Mouse (Mus musculus): Measurements from ENCODE around the gene Hoxd13. TPM values are rescaled to one million over a fixed set of nuclear protein-coding genes. Genes with fewer than 3 reads are reported as not detected.

The Hoxd13 gene
- polyA plus RNA-seq, 2 experiments = 54.6 to 109 TPM

- H3K27ac ChIP-seq (replicated peaks; ENCODE audit: low read depth, low read length) = peak overlapping the region; percentile 96
- peak overlapping the region; percentile 57 for H3K4me2 ChIP-seq (replicated peaks; ENCODE audit: low read depth, low read length, severe bottlenecking)
- DNase-seq (ENCODE audit: low spot score) (peak; percentile 15), ATAC-seq (ENCODE audit: low FRiP score, low read depth) (no peak)
- no peaks in the 10 kb centered on the region for H3K9me3 ChIP-seq (ENCODE audit: control insufficient read depth, low read length)
- peaks cover 30% of the 10 kb centered on the region for H3K27me3 ChIP-seq (ENCODE audit: control insufficient read depth, insufficient read depth, low read length)
- H3K4me1 ChIP-seq (ENCODE audit: control insufficient read depth, insufficient read depth, low read length) = peaks cover 2% of the 10 kb centered on the region; the same call in 1 of the 2 replicates
- peaks cover 5% of the 10 kb centered on the region; the same call in 1 of the 2 replicates for H3K36me3 ChIP-seq (ENCODE audit: control insufficient read depth, insufficient read depth, low read length)
- H3K4me3 ChIP-seq (replicated peaks; ENCODE audit: low read length) = peak overlapping the region; percentile 51
- WGBS = 1% methylated on average over 45 of the region's 47 CpGs
- TF ChIP-seq POLR2A (IDR thresholded peaks at IDR 0.05; ENCODE audit: borderline replicate concordance, extremely low read depth, insufficient read depth, insufficient read length) = no peak
- H3K9ac ChIP-seq (ENCODE audit: low read depth, low read length, severe bottlenecking) = peak overlapping the region; percentile 98
These were observed 9.3 kb upstream of the Hoxd13 start for GRCm38 (mm10) chr2:74658667-74659371.

- ATAC-seq (ENCODE audit: low FRiP score, low read depth) (no peak), DNase-seq (ENCODE audit: low spot score) (peak; percentile 24)
- H3K9ac ChIP-seq (ENCODE audit: low read depth, low read length, severe bottlenecking) = peak within 1 kb of the TSS; percentile 98
- WGBS = under 1% methylated on average over 28 of the region's 28 CpGs
- H3K4me1 ChIP-seq (ENCODE audit: control insufficient read depth, insufficient read depth, low read length) = peaks cover 2% of the 10 kb centered on the region; the same call in 1 of the 2 replicates
- H3K36me3 ChIP-seq (ENCODE audit: control insufficient read depth, insufficient read depth, low read length) = peaks cover 3% of the 10 kb centered on the region; the same call in 1 of the 2 replicates
- H3K4me2 ChIP-seq (replicated peaks; ENCODE audit: low read depth, low read length, severe bottlenecking) = peak within 1 kb of the TSS; percentile 57
- 0 out of 2 replicates have a peak, but pooled peaks have one; percentile 28 for TF ChIP-seq POLR2A (IDR thresholded peaks at IDR 0.05; ENCODE audit: borderline replicate concordance, extremely low read depth, insufficient read depth, insufficient read length)
- peak within 1 kb of the TSS; percentile 96 for H3K27ac ChIP-seq (replicated peaks; ENCODE audit: low read depth, low read length)
- no peaks in the 10 kb centered on the region for H3K9me3 ChIP-seq (ENCODE audit: control insufficient read depth, low read length)
- peaks cover 30% of the 10 kb centered on the region for H3K27me3 ChIP-seq (ENCODE audit: control insufficient read depth, insufficient read depth, low read length)
- peak within 1 kb of the TSS; percentile 51 for H3K4me3 ChIP-seq (replicated peaks; ENCODE audit: low read length)
These were observed 8.6 kb upstream of the Hoxd13 start, which contains the start of gene Evx2 for GRCm38 (mm10) chr2:74659507-74660005. Gene Evx2 (minus strand): TSS chr2:74659557.

GRCm38 (mm10) chr2:74660421-74661375, 7.4 kb upstream of the Hoxd13 start:
- Histone ChIP-seq H3K36me3 (ENCODE audit: control insufficient read depth, insufficient read depth, low read length) (peaks cover 3% of the 10 kb centered on the region; the same call in 1 of the 2 replicates), H3K4me1 (ENCODE audit: control insufficient read depth, insufficient read depth, low read length) (peaks cover 1% of the 10 kb centered on the region; the same call in 1 of the 2 replicates), H3K4me3 (replicated peaks; ENCODE audit: low read length) (peak overlapping the region; percentile 51), H3K27me3 (ENCODE audit: control insufficient read depth, insufficient read depth, low read length) (peaks cover 30% of the 10 kb centered on the region), H3K9ac (ENCODE audit: low read depth, low read length, severe bottlenecking) (peak overlapping the region; percentile 98), H3K27ac (replicated peaks; ENCODE audit: low read depth, low read length) (peak overlapping the region; percentile 96), H3K4me2 (replicated peaks; ENCODE audit: low read depth, low read length, severe bottlenecking) (peak overlapping the region; percentile 57), H3K9me3 (ENCODE audit: control insufficient read depth, low read length) (no peaks in the 10 kb centered on the region)
- whole genome bisulfite sequencing = 1% methylated on average over 30 of the region's 30 CpGs
- peak; percentile 29 for DNase-seq (ENCODE audit: low spot score)
- ATAC-seq (ENCODE audit: low FRiP score, low read depth) = peak; percentile 27; the same call in 1 of the 2 replicates
- TF ChIP-seq POLR2A (IDR thresholded peaks at IDR 0.05; ENCODE audit: borderline replicate concordance, extremely low read depth, insufficient read depth, insufficient read length) = 0 out of 2 replicates have a peak, but pooled peaks have one; percentile 12

GRCm38 (mm10) chr2:74661685-74662084, 6.4 kb upstream of the Hoxd13 start:
- Histone ChIP-seq H3K4me3 (replicated peaks; ENCODE audit: low read length) (peak overlapping the region; percentile 51), H3K36me3 (ENCODE audit: control insufficient read depth, insufficient read depth, low read length) (peaks cover 3% of the 10 kb centered on the region; the same call in 1 of the 2 replicates), H3K4me2 (replicated peaks; ENCODE audit: low read depth, low read length, severe bottlenecking) (peak overlapping the region; percentile 57), H3K4me1 (ENCODE audit: control insufficient read depth, insufficient read depth, low read length) (no peaks in the 10 kb centered on the region; the same call in 1 of the 2 replicates), H3K9ac (ENCODE audit: low read depth, low read length, severe bottlenecking) (peak overlapping the region; percentile 98), H3K27ac (replicated peaks; ENCODE audit: low read depth, low read length) (peak overlapping the region; percentile 96), H3K27me3 (ENCODE audit: control insufficient read depth, insufficient read depth, low read length) (peaks cover 30% of the 10 kb centered on the region), H3K9me3 (ENCODE audit: control insufficient read depth, low read length) (no peaks in the 10 kb centered on the region)
- DNase-seq (ENCODE audit: low spot score) (peak; percentile 86), ATAC-seq (ENCODE audit: low FRiP score, low read depth) (peak; percentile 31; the same call in 1 of the 2 replicates)
- WGBS = 0% methylated on average over 14 of the region's 14 CpGs
- 0 out of 2 replicates have a peak, but pooled peaks have one; percentile 9 for TF ChIP-seq POLR2A (IDR thresholded peaks at IDR 0.05; ENCODE audit: borderline replicate concordance, extremely low read depth, insufficient read depth, insufficient read length)
